Mouse (Mus musculus) adrenal gland, postnatal 4 days (tissue): ENCODE results near the gene Olfr1185-ps1. TPM values are rescaled to one million over a fixed set of nuclear protein-coding genes. Genes with fewer than 3 reads are reported as not detected.
"Not testable (repeated sequence)": the region's sequence is repeated elsewhere in the genome, so short reads cannot be mapped to it uniquely, and the experiment has no call there.

ENCODE experiments used
- DNase-seq, 2 experiments: peaks; one replicate each; pipeline ENCODE4 v3.0.0; 2021 to 2022; ENCODE audit warnings: low spot score in 2 of 2, mixed read lengths in 2 of 2
- long read RNA-seq, 2 experiments: library from polyadenylated mRNA; stranded (forward); transcript quantifications; one replicate each; pipeline ENCODE4 v2.0.0; 2021
- total RNA-seq, 2 experiments: library from RNA; stranded (reverse); gene quantifications; 2 replicates each; pipeline ENCODE4 v1.2.3; 2021

Gene Olfr1185-ps1
- not detected for total RNA-seq
- long read RNA-seq, experiment 1, result 0 reads
- long read RNA-seq, experiment 2, result 0 reads

- no peak for DNase-seq
These were observed at the start of gene Olfr1185-ps1 for GRCm38 (mm10) chr2:88493020-88493419. TSS of gene Olfr1185-ps1 (plus strand) at chr2:88493320.

GRCm38 (mm10) chr2:88449031-88449430, 44.1 kb upstream of the Olfr1185-ps1 start, which contains the start of gene Gm13757:
TSS of gene Gm13757 (minus strand) at chr2:88449131.
- DNase-seq, result no peak

DNA sequence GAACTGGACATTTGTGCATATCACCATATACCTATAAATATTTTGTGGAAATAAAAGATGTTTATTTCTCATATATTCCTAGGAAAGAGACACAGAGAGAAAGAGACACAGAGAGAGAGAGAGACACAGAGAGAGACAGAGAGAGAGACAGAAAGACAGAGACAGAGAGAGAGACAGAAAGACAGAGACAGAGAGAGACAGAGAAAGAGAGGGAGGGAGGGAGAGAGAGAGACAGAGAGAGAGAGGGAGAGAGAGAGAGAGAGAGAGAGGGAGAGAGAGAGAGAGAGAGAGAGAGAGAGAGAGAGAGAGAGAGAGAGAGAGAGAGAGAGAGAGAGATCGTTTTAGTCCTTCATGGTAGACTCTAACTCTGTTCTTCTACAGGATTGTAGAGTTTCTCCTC, 38.6 kb upstream of the Olfr1185-ps1 start, which contains the start of gene Olfr1183:
Gene Olfr1183 (plus strand): TSS at position 301 of the 400 bp plus-strand sequence.
- not testable (repeated sequence) for DNase-seq

- no peak for DNase-seq
These were observed 9.8 kb upstream of the Olfr1185-ps1 start, which contains the start of gene Olfr1184 for GRCm38 (mm10) chr2:88483298-88483697. TSS of gene Olfr1184 (plus strand) at chr2:88483598.

GRCm38 (mm10) chr2:88518251-88518650, 25.1 kb downstream of the Olfr1185-ps1 start, which contains the start of gene Olfr1186:
TSS of gene Olfr1186 (plus strand) at chr2:88518551.
- DNase-seq, result no peak

DNA sequence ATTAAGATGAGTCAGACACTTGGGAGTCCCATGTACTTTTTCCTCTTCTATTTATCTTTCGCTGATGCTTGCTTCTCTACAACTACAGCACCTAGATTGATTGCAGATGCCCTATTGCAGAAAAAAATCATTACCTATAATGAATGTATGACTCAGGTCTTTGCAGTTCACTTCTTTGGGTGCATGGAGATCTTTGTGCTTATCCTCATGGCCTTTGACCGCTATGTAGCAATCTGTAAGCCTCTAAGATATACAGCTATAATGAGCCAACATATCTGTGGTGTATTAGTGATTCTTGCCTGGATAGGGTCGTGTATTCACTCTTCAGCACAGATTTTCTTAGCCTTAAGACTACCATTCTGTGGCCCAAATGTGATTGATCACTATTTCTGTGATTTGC, 32.6 kb downstream of the Olfr1185-ps1 start:
- no peak for DNase-seq

Other genes with a start within 250 kb of the Olfr1185-ps1 start
- not detected for gene Olfr1173, start 213.4 kb upstream of the Olfr1185-ps1 start, total RNA-seq
- gene Olfr1174-ps, start 178.2 kb upstream of the Olfr1185-ps1 start, total RNA-seq, result not detected
- not detected for gene Olfr1175-ps, start 166.1 kb upstream of the Olfr1185-ps1 start, total RNA-seq
- not detected for gene Olfr1176, start 156.6 kb upstream of the Olfr1185-ps1 start, total RNA-seq
- gene Olfr1177-ps, start 146.8 kb upstream of the Olfr1185-ps1 start, total RNA-seq, result not detected
- gene Olfr1178, start 106.3 kb upstream of the Olfr1185-ps1 start, total RNA-seq, result not detected
- not detected for gene Olfr1179, start 86.9 kb upstream of the Olfr1185-ps1 start, total RNA-seq
- gene Olfr1180, start 74.2 kb upstream of the Olfr1185-ps1 start, total RNA-seq, result not detected
- not detected for gene Olfr1181, start 67.1 kb upstream of the Olfr1185-ps1 start, total RNA-seq
- gene Gm13757, start 44.2 kb upstream of the Olfr1185-ps1 start, total RNA-seq, result not detected
- not detected for gene Olfr1183, start 38.5 kb upstream of the Olfr1185-ps1 start, total RNA-seq
- not detected for gene Olfr1184, start 9.7 kb upstream of the Olfr1185-ps1 start, total RNA-seq
- gene Olfr1186, start 25.2 kb downstream of the Olfr1185-ps1 start, total RNA-seq, result not detected
- gene Olfr1188, start 63.6 kb downstream of the Olfr1185-ps1 start, total RNA-seq, result not detected
- not detected for gene Olfr1189, start 93.1 kb downstream of the Olfr1185-ps1 start, total RNA-seq
- under 1 TPM in 1 of 2 experiments, not detected in 1; 0.06 TPM for gene Olfr1191-ps1, start 147.2 kb downstream of the Olfr1185-ps1 start, total RNA-seq
- not detected for gene Olfr1192-ps1, start 155.2 kb downstream of the Olfr1185-ps1 start, total RNA-seq
- not detected for gene Olfr1193, start 182.3 kb downstream of the Olfr1185-ps1 start, total RNA-seq
- gene Olfr1195, start 195.9 kb downstream of the Olfr1185-ps1 start, total RNA-seq, result not detected
- gene Olfr1196, start 211.3 kb downstream of the Olfr1185-ps1 start, total RNA-seq, result not detected
- not detected for gene Olfr1197, start 239.0 kb downstream of the Olfr1185-ps1 start, total RNA-seq